Mouse (Mus musculus): ENCODE measurements at regions not wholly inside any gene's neighbourhood (a gene's known extent, or its start where the extent isn't known, plus 50 kb on each side); places are given as distances from the start of the nearest gene placed in this dataset.

DNA sequence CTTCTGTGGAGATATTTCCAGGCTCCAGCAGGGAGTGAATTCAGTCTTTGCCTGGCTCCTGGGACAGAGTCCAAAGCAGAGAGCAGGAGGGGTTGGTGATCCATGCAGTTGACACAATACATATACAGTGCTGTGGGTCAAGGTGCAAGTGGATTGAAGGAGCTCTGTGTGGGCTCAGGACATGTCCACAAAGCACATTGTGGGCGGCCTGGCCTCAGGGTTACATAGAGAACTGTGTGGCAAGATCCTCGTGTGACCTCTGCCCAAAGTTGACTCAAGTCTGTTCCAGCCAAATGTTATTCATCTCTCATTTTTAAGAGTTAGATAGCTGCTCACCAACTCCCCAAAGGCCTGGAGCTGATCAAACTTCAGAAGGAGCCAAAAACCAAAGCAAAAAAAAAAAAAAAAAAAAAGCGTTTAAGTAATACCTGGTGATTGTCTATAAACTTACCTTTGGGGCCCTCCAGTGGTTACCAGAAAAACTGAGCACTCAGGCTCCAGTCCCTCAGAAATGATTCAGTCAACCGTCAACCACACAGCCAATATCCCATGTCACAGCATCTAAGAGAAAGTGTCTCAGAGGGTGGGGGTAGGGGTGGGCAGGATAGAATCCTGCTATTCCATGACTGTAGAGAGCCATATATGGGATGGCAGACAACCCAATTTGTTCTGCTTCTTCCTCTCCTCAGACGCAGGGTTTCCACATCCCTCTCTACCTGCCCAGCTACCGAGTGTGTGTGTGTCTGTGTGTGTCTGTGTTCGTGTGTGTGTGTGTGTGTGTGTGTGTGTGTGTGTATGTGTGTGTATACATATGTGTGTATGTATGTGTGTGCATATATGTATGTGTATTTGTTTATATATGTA lies 91.9 kb upstream of the Far2 start:
- DNase-seq (ENCODE audit: low spot score in 2 of 2): no peak

GRCm38 (mm10) chr6:147964739-147965138 lies 82.3 kb upstream of the Far2 start:
- DNase-seq (ENCODE audit: low spot score in 2 of 2): no peak

- DNase-seq (ENCODE audit: low spot score in 2 of 2): no peak
Measured at GRCm38 (mm10) chr6:147970162-147970608, 76.9 kb upstream of the Far2 start.

DNA sequence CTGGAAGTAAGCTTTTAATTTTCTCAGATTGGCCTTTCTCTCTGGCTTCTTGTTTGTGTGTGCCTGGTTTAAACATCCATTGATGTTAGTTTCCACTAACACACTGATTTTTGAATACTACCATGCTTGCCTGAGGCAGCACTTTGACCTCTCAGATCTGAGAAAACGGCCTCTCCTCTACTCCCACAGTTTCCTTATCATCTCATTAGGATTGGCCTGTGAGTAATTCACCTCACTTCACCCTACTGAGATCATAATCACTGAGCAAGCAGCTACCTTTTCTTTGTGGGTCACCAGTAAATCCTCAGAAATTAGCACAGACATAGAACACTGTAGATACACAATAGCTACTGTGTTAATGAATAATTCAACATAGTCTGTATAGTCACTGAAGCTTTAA lies 74.5 kb upstream of the Far2 start:
- no peak for DNase-seq (ENCODE audit: low spot score in 2 of 2)

- DNase-seq (ENCODE audit: low spot score in 2 of 2): no peak
Measured at GRCm38 (mm10) chr6:147973059-147973458, 74.0 kb upstream of the Far2 start.

GRCm38 (mm10) chr6:147975917-147976316 lies 71.1 kb upstream of the Far2 start:
- no peak for DNase-seq (ENCODE audit: low spot score in 2 of 2)

DNA sequence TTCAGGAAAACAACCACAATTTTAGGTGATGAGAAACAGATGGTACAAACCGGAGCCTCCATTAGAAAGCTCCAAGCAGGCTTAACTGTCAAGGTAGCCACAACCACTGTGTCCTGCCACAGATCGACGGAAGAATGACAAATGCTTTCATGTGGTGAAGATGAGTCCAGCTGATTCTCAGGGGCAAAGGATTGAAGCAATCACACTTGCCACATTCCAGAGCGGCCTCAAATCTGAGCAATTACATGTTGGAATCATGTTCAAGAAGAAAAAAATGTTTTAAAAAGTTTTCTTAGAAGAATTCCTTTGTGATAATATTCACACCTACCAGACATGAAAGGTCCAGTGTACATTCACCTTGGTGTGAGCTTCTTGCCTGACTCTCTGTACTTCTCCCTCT lies 57.7 kb upstream of the Far2 start:
- no peak for DNase-seq (ENCODE audit: low spot score in 2 of 2)

All from spleen, postnatal 36 days (tissue).